Mouse (Mus musculus): Measurements from ENCODE around the gene Acsm2.

Gene Acsm2

DNA sequence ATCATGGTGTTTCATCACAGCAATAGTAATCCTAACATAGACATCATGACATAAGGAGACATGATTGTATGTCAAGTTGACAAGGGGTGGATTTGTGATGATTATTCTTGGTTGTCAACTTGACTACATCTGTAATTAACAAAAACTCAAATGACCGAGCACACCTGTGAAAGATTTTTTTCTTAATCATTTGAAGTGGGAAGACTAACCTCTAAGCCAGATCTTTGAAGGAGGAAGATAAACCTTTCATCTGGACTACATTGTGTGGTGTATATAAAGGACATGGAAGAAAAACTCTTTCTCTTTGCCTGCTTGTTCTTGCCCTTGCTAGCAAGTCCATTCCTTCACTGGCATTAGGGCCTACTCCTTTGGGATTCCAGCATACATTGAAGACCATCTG, at the start of gene Acsm2:
Gene Acsm2 (plus strand): TSS at position 301 of the 400 bp plus-strand sequence.
- H3K27me3 ChIP-seq (ENCODE audit: control insufficient read depth, insufficient read depth, low read length, poor library complexity, severe bottlenecking), result no peaks in the 10 kb centered on the region
- H3K36me3 ChIP-seq (ENCODE audit: control insufficient read depth, insufficient read depth, low read length, poor library complexity, severe bottlenecking), result no peaks in the 10 kb centered on the region
- no peak for DNase-seq (ENCODE audit: low read depth, low spot score)

DNA sequence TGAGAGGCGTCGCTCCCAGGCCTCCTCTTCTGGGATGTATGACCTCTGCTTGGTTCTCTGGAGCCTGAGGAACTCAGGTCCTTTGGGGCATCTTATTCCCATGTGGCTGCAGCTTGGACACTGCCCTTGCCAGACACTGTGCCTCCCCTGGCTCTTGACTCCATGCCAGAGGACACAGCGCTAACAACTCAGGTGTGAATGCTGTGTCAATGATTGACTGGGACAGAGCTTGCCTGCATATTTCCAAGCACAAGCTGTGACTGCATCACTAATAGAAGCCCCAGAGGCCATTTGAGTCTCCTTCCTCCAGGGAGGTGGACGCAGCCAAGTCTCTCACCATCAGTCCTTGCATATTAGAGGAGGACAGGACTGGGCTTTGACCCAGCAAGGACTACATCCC, 43.0 kb upstream of the Acsm2 start:
- no peaks in the 10 kb centered on the region for H3K36me3 ChIP-seq (ENCODE audit: control insufficient read depth, insufficient read depth, low read length, poor library complexity, severe bottlenecking)
- no peak for DNase-seq (ENCODE audit: low read depth, low spot score)
- no peaks in the 10 kb centered on the region for H3K27me3 ChIP-seq (ENCODE audit: control insufficient read depth, insufficient read depth, low read length, poor library complexity, severe bottlenecking)

DNA sequence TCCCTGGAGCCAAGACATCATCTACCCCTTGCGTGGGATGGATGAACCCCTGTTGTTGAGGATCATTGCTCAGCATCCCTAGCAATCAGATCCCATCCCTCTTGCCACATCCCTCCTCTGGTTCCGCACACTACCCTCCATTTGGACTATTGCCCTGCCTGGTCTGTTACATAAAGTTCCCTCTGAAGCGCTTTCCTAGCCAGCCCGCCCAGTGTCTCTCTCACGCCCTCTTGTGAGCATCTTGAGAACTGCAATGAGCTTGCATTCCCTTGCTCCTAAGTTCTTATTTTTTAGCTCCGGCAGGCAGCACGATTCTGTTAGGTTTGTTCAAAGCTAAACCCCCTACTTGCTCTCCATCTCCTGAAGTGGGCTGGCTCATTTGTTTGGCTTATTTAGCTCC, 41.1 kb upstream of the Acsm2 start:
- Histone ChIP-seq H3K27me3 (ENCODE audit: control insufficient read depth, insufficient read depth, low read length, poor library complexity, severe bottlenecking) (no peaks in the 10 kb centered on the region), H3K36me3 (ENCODE audit: control insufficient read depth, insufficient read depth, low read length, poor library complexity, severe bottlenecking) (no peaks in the 10 kb centered on the region)
- peak; percentile 3 for DNase-seq (ENCODE audit: low read depth, low spot score)

DNA sequence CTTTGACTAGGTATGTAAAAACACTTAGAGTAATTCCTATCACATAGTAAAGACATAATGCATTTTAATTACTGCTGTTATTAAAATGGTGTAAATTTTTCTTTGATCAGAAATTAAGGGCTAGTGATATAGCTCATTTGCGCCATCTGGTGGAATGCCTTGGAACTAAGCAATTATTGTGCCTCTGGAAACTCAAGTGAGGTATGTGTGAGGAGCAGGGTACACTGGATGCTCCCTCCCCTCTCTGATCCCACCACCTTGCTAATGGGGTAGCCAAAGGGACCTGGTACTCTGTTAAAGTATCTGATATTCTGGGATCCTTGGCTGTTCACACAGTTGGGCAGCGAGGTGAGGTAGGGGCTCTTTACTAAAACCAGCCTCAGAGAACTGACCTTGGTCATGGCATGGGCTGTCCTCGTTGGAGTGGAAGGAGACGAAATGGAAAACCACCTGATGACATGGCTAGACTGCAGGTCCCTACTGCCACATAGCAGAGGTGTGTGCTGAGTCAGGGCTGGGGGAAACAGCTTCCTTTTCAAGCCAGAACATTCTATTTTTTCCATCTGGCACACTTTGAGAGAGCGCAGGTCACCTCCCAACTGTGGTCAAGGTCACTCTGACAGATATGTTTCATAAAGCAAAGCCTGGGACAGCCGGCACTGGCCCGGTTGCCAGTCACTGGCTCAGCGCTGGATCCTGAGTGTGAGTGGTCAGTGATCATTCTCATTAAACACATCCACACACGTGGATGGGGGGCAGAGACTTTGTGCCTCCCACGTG, 38.5 kb upstream of the Acsm2 start:
- DNase-seq (ENCODE audit: low read depth, low spot score), result peak; percentile 35
- Histone ChIP-seq H3K27me3 (ENCODE audit: control insufficient read depth, insufficient read depth, low read length, poor library complexity, severe bottlenecking) (no peaks in the 10 kb centered on the region), H3K36me3 (ENCODE audit: control insufficient read depth, insufficient read depth, low read length, poor library complexity, severe bottlenecking) (no peaks in the 10 kb centered on the region)

DNA sequence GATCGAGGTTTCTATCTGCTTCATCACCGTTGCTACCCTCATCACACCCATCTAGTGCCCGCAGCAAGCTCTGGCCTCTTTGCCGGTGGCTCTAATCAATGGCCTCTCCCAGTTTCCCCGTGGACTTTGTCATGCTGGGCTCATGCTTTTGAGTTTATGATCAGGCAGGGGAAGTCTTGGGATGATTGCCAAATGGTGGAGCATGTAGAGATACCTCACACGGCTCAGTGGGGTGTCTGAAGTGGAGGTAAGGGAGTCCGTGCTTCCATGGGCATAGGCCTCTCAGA, 37.9 kb upstream of the Acsm2 start:
- no peaks in the 10 kb centered on the region for H3K27me3 ChIP-seq (ENCODE audit: control insufficient read depth, insufficient read depth, low read length, poor library complexity, severe bottlenecking)
- DNase-seq (ENCODE audit: low read depth, low spot score), result no peak

GRCm38 (mm10) chr7:119519163-119519562, 35.0 kb upstream of the Acsm2 start, which contains the start of gene Acsm5:
Gene Acsm5 (plus strand): TSS chr7:119519463.
- no peaks in the 10 kb centered on the region for H3K27me3 ChIP-seq (ENCODE audit: control insufficient read depth, insufficient read depth, low read length, poor library complexity, severe bottlenecking)
- DNase-seq (ENCODE audit: low read depth, low spot score), result no peak
- no peaks in the 10 kb centered on the region for H3K36me3 ChIP-seq (ENCODE audit: control insufficient read depth, insufficient read depth, low read length, poor library complexity, severe bottlenecking)

More for the DNA sequence above, 37.9 kb upstream of the Acsm2 start:
- no peaks in the 10 kb centered on the region for H3K36me3 ChIP-seq (ENCODE audit: control insufficient read depth, insufficient read depth, low read length, poor library complexity, severe bottlenecking)

DNA sequence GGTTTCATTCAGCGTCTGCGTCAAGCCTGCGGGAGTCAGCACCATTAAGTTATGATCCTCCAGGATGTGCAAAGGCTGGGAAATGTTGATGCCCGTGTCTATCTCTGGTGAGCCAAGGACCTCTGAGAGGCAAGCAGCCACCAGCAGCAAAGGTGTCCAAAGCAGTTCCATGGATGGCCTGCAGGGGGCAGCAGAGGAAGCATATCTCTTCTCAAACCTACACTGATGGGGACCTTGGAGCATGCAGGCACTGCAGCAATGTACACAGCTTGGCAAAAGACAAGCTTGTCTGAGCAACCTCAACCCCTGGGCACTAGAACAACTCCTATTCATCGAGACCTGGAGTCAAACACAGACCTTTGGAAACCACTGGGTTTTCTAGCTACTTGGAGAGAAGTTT, 34.5 kb upstream of the Acsm2 start:
- H3K27me3 ChIP-seq (ENCODE audit: control insufficient read depth, insufficient read depth, low read length, poor library complexity, severe bottlenecking), result no peaks in the 10 kb centered on the region
- no peaks in the 10 kb centered on the region for H3K36me3 ChIP-seq (ENCODE audit: control insufficient read depth, insufficient read depth, low read length, poor library complexity, severe bottlenecking)
- DNase-seq (ENCODE audit: low read depth, low spot score), result peak; percentile 8

- no peak for DNase-seq (ENCODE audit: low read depth, low spot score)
- H3K36me3 ChIP-seq (ENCODE audit: control insufficient read depth, insufficient read depth, low read length, poor library complexity, severe bottlenecking), result no peaks in the 10 kb centered on the region
- no peaks in the 10 kb centered on the region for H3K27me3 ChIP-seq (ENCODE audit: control insufficient read depth, insufficient read depth, low read length, poor library complexity, severe bottlenecking)
Measured at GRCm38 (mm10) chr7:119521816-119522215, 32.3 kb upstream of the Acsm2 start.

DNA sequence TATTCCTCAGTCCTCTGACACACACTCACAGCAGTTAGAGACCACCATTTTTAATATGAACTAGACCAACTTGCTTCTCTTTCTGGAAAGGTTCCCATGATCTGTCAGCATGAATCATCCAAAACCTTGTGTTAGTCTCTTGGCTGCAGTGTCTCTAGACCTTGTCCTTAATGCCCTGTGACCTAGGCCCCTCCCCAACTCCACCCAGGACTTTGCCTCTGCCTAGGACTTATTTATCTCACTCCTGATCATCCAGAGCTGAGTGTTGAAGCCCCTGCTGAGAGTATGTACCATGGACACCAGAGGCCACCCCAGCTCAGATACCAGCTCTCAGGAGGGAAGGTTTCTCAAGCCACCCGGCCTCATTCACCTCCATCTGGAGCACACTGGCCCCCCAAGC, 31.8 kb upstream of the Acsm2 start:
- DNase-seq (ENCODE audit: low read depth, low spot score), result no peak
- Histone ChIP-seq H3K27me3 (ENCODE audit: control insufficient read depth, insufficient read depth, low read length, poor library complexity, severe bottlenecking) (no peaks in the 10 kb centered on the region), H3K36me3 (ENCODE audit: control insufficient read depth, insufficient read depth, low read length, poor library complexity, severe bottlenecking) (no peaks in the 10 kb centered on the region)

GRCm38 (mm10) chr7:119523389-119523788, 30.8 kb upstream of the Acsm2 start, which contains the start of gene Pdilt:
Gene Pdilt (minus strand): TSS chr7:119523489.
- Histone ChIP-seq H3K27me3 (ENCODE audit: control insufficient read depth, insufficient read depth, low read length, poor library complexity, severe bottlenecking) (no peaks in the 10 kb centered on the region), H3K36me3 (ENCODE audit: control insufficient read depth, insufficient read depth, low read length, poor library complexity, severe bottlenecking) (no peaks in the 10 kb centered on the region)
- DNase-seq (ENCODE audit: low read depth, low spot score), result no peak

DNA sequence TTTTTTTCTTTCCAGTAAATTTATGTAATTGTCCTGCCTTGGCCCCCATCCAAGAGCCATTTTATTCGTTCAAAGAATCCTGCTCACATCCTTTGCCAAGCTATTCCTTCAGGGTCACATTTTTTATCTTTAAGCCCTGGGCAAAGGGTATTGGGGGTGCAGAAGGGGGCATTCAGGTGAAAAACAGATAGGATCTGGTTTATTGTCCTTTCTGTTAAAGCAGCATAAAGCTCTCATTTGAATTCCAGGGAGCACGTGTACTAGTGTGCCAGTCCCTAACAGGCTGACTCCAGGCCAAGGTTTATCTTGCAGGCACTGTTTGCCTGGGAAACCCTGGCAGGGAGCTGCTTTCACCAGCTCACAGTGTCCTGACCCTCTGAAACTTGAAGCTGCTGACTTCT, 28.3 kb upstream of the Acsm2 start:
- DNase-seq (ENCODE audit: low read depth, low spot score), result no peak
- H3K27me3 ChIP-seq (ENCODE audit: control insufficient read depth, insufficient read depth, low read length, poor library complexity, severe bottlenecking), result no peaks in the 10 kb centered on the region
- no peaks in the 10 kb centered on the region for H3K36me3 ChIP-seq (ENCODE audit: control insufficient read depth, insufficient read depth, low read length, poor library complexity, severe bottlenecking)

- no peak for DNase-seq (ENCODE audit: low read depth, low spot score)
- H3K36me3 ChIP-seq (ENCODE audit: control insufficient read depth, insufficient read depth, low read length, poor library complexity, severe bottlenecking), result no peaks in the 10 kb centered on the region
- no peaks in the 10 kb centered on the region for H3K27me3 ChIP-seq (ENCODE audit: control insufficient read depth, insufficient read depth, low read length, poor library complexity, severe bottlenecking)
Measured at GRCm38 (mm10) chr7:119526486-119526885, 27.7 kb upstream of the Acsm2 start.

DNA sequence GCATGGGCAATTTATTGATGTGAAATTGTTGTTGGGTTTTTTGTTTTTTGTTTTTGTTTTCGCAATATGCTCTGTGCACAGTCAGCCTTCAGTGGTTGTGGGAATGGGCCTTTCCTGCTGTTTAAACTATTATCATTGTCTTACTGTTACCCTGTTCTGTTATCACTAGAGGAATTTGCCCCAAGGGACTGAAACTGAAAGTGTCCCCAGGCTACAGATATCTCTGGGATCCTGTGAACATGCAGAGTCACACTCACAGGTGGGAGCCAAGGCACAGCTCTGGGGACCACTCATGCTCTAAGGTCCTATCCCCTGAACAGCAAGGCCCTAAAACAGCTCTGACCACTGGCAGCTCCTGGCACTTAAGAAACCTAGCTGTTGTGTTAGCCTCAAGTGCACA, 27.0 kb upstream of the Acsm2 start:
- no peak for DNase-seq (ENCODE audit: low read depth, low spot score)
- Histone ChIP-seq H3K27me3 (ENCODE audit: control insufficient read depth, insufficient read depth, low read length, poor library complexity, severe bottlenecking) (no peaks in the 10 kb centered on the region), H3K36me3 (ENCODE audit: control insufficient read depth, insufficient read depth, low read length, poor library complexity, severe bottlenecking) (no peaks in the 10 kb centered on the region)

GRCm38 (mm10) chr7:119527548-119527947, 26.6 kb upstream of the Acsm2 start:
- no peaks in the 10 kb centered on the region for H3K36me3 ChIP-seq (ENCODE audit: control insufficient read depth, insufficient read depth, low read length, poor library complexity, severe bottlenecking)
- no peaks in the 10 kb centered on the region for H3K27me3 ChIP-seq (ENCODE audit: control insufficient read depth, insufficient read depth, low read length, poor library complexity, severe bottlenecking)
- no peak for DNase-seq (ENCODE audit: low read depth, low spot score)

- Histone ChIP-seq H3K27me3 (ENCODE audit: control insufficient read depth, insufficient read depth, low read length, poor library complexity, severe bottlenecking) (no peaks in the 10 kb centered on the region), H3K36me3 (ENCODE audit: control insufficient read depth, insufficient read depth, low read length, poor library complexity, severe bottlenecking) (no peaks in the 10 kb centered on the region)
Measured at GRCm38 (mm10) chr7:119528617-119529016, 25.5 kb upstream of the Acsm2 start.

DNA sequence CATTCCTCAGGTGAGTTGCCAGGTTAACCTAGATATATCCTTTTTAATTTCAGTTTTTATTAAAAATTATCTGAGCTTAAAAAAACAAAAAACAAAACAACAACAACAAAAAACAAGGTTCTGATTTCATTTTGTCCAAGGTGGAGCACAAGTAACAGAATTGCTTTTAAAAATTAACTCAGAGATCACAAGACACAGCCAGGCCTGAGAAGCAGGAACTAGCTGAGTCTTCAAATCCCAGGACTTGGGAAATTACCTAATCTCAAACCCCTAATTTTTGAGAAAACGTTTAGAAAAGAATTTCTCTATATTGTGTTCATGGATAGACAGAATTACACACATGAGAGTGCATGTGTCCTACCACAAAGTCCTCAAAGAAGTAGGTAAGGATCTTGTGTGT, 21.2 kb upstream of the Acsm2 start:
- DNase-seq (ENCODE audit: low read depth, low spot score), result no peak
- Histone ChIP-seq H3K27me3 (ENCODE audit: control insufficient read depth, insufficient read depth, low read length, poor library complexity, severe bottlenecking) (no peaks in the 10 kb centered on the region), H3K36me3 (ENCODE audit: control insufficient read depth, insufficient read depth, low read length, poor library complexity, severe bottlenecking) (no peaks in the 10 kb centered on the region)

More at GRCm38 (mm10) chr7:119528617-119529016, 25.5 kb upstream of the Acsm2 start:
- DNase-seq (ENCODE audit: low read depth, low spot score), result no peak

All from splenic B cell, adult 2 months (primary cell).